Mouse (Mus musculus): ENCODE measurements at regions not wholly inside any gene's neighbourhood (a gene's known extent, or its start where the extent isn't known, plus 50 kb on each side); places are given as distances from the start of the nearest gene placed in this dataset.
A peak's percentile ranks its signal among the peaks of the same experiment; 100 is the strongest.

- DNase-seq (ENCODE audit: low read depth, low spot score): peak; percentile 10
Observed at GRCm38 (mm10) chr6:75357286-75357685, 1140.3 kb downstream of the Gm9008 start.

- DNase-seq (ENCODE audit: low read depth, low spot score): peak; percentile 10
Observed at GRCm38 (mm10) chr6:75341055-75341454, 1156.5 kb downstream of the Gm9008 start.

All from brain, embryonic 18.5 days (tissue).